Mouse (Mus musculus) left cerebral cortex, adult 11 months (tissue): ENCODE data around the gene Bik.
"Not testable (repeated sequence)": the region's sequence is repeated elsewhere in the genome, so short reads cannot be mapped to it uniquely, and the experiment has no call there.

ENCODE experiments used
- DNase-seq: peaks from one replicate; pipeline ENCODE4 v3.0.0; 2022; ENCODE audit warnings: low spot score

Gene Bik

DNA sequence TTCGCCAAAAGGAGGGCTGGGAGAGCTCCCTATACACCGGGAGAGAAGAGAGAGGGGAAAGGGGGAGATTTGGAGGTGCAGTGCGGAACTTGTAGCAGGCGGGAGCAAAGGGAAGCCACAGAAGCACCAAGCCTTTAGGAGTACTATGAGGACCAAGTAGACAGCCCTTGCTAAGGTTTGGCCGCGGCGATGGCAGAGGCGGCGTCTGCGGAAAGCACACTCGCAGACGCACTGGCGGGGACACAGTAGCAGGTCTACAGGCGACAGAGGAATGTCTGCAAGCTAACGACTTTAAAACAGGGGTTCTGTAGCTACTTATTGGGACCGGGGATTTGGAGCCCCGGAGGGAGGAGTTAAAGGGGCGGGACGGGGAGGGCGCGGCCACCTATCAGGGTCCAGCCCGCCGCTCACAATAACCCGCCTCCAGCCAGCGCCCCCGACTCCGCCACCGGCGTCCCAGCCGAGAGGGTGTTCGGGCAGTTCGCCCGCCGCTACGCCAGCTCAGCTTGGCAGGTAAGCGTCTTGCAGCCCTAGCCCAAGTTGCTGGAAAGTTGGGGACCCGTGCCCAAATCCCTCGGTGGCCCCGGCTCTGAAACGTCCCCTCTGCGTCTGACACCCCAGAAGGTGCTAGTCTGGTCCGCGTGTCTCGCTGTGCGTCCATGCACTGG, at the start of gene Bik:
TSS of gene Bik (plus strand) at position 439 of the 668 bp plus-strand sequence.
- no peak for DNase-seq

DNA sequence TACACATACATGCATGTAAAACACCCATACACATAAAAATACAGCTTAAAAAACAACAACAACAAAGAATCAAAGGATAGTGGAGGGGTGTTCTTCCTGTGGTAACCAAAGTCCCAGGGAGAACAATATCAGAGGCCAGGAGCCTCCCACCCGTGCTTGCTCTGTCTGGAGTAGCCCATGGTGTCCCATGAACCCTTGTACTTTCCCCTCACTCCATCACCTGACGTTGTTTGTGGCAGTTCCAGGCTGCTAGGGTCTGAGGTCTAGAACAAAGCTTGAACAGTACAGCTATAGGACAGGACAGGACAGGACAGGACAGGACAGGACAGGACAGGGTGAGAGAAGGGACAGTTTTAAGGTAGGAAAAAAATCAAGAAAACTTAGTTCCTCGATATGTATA, 48.6 kb upstream of the Bik start:
- DNase-seq = no peak

DNA sequence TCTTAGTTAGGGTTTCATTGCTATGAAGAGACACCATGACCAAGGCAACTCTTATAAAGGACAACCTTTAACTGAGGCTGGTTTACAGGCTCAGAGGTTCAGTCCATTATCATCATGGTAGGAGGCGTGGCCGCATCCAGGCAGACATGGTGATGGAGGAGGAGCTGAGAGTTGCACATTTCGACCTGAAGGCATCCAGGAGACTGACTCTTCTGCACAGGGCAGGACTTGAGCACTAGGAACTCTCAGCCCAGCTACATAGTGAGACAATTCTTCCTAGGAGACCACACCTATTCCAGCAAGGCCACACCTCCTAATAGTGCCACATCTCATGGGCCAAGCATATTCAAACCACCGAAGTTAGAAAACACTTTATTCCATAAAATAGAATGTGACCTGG, 46.8 kb upstream of the Bik start:
- no peak for DNase-seq

DNA sequence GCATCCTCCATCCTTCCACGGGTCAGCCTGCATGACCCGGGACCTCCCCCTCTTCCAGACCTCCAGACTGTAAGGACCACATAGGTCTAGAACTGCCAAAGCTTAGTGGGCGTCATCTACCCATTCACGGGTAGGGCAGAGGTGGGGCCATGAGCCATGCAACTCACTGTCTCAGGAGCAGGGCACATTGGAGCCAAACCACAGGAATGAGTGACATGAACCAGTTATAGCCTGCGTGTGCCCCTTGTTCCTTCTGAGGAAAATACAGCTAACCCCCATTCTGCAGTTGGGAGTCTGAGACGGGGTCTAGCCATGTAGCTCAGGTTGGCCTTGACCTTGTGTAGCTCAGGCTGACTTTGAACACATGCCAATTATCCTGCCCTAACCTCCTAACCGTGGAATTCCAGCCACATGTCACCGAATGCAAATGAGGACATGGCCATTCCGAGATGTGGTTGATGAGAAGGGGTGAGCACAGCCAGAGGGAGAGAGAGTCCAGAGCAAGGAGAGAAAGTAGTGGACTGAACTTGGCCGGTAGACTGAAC, 45.4 kb upstream of the Bik start:
- no peak for DNase-seq

DNA sequence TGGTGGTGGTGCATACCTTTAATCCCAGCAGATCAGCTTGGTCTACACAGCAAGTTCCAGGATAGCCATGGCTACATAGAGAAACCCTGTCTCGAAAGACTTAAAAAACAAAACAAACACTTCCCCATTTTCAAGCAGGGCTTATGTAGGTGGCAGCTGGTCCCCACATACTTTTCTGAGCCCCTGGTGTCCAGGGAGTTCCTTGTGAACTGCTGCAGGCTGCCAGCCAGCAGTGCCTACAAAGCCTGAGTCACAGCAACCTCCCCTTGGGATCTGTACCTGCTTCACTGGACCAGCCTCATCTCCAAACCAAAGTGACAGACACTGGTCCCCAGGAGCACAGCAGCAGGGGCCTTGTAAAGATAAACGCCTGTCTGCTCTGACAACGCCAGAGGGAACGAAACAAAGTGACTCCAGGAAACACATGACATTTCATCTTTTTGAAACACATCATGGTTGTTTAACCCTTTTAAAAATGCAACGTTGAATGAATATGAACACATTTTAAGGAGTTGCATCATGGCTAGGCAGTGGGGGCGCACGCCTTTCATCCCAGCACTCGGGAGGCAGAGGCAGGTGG, 43.9 kb upstream of the Bik start:
- no peak for DNase-seq

DNA sequence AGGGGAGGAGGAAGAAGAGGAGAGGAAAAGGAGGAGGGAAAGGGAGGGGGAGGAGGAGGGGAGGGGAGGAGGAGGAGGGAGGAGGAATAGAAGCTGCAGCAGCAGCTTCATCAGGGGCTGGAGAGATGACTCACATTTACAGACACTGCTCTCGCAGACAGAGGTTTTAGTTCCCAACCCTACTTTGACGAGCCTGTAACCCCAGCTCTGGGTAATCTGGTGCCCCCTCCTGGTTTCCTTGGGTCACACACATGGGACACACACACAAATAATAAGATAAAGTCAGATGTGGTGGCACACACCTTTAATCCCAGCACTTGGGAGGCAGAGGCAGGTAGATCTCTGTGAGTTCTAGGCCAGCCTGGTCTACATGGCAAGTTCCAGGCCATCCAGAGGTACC, 43.2 kb upstream of the Bik start:
- DNase-seq = no peak

DNA sequence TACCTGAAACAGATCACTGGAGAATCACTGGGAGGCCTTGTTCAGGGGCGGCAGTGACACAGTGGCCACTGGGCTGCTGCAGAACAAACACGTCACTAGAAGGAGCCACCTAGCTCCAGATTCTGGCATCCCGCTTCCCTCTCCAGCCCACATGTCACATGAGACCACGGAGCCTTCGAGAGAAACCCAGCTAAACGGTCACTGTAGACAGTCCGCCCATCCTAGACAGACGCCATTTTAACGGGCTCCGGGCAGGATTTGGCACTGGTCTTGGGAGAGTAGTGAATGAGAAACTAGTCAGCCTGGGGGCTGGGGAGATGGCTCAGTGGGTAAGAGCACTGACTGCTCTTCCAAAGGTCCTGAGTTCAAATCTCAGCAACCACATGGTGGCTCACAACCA, 42.4 kb upstream of the Bik start:
- no peak for DNase-seq

DNA sequence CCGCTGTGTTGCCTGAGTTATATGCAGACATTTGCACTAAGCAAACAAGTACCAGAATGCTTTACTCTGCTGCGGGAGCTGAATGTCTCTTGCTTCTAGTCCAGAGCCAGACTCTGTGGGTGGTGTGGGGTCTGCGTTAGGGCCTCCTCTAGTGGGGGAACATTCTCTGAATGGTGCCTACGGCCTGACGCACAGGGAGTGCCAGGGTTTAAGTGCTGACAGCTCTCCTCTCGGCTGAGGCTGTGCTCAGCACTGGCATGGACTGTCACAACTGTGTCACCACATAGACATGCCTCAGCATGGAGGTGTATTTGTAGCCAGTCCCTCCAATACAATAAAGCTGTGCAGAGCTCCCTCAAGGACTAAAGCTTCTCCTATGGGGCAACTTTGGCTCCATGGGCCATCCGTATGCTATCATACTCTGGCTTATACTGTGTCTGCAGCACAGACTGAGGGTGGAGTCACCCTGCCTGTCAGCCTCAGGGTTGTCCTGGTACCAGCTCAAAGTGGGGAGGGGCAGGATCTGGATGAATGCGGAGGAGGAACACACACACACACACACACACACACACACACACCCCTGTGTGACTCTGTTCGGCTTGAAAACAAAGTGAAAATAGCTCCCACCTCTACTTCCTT, 39.1 kb upstream of the Bik start:
- DNase-seq = no peak

DNA sequence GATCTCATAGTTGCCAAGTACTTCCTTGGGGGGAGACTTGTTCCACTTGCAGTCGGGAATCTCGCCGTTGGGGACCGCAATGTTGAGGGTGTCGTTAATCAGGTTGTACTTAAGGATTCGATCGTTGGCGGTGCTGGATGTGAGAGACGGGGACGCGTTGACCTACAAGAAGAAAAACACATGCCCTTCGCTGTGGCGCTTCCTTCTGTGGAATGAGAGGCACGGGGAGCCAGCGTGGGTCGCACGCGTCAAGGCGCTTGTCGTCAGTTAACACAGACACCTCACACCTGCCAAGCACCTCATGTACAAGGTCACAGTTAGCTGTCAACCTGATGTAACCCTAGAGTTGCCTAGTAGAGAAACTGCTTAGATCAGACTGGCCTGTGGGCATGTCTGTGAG, 37.2 kb upstream of the Bik start:
- no peak for DNase-seq

DNA sequence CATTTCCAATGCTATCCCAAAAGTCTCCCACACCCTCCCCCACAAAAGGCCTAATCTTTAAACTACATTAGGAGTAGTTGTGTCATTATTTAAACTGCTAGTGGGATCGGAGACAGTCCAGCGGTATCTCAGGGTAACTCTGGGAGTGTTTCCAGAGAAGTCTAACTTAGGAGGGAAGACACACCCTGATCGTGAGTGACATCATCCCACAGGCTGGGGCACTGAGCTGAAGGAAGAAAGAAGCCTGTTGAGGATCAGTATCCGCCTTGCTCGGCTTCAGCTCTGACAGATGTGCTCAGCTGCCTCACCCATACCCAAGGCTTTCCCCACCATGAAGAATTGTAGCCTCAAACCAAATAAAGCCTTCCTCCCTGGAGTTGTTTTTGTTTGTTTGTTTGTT, 34.8 kb upstream of the Bik start:
- no peak for DNase-seq

DNA sequence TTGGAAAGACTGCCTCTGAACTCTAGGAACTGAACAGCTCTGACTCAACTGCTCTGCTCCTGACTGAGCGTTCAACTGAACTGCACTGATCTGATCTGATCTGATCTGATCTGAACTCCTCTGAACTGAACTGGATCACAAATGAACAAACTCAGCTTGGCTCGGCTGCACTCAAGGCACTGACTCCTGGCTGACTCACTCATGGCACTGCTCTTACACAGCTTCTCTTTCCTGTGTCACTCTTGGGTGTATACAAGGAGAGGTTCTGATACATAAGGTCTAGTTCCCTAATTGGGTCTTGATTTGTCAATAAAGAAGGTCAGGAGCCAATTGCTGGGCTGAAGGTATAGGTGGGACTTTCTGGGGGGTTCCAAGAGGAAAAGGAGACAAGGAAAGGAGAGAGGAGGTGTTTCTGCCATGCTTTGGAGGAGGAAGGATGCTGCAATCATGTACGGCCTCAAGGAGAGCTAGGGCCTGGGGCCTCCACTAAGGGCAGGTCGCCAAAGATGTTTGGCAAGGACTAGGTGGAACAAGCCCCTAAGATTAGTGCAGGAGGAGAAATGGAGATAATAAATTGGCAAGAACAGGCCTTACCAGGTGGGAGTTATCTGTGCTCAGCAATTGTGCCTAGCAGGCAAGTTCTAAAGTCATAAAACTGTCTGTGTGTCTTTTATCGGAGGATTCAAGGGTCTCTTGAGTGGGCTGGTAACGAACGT, 32.6 kb upstream of the Bik start:
- no peak for DNase-seq

DNA sequence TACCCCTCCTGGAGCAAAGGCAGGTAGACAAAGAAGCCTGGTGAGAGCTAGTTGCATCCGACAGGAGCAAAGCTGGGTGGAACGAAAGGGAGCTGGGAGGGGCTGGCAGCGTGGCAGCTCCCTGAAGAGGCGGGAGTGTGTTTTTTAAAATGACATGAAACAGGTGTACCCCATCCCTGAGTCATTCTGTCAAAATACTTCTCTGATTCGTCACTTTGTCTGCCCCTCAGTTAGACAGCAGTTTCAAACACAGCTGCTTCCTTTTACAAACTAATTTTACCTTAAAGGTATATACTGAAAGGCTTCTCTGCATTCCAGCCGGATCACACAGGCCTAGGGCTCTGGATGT, 32.1 kb upstream of the Bik start:
- DNase-seq = no peak

DNA sequence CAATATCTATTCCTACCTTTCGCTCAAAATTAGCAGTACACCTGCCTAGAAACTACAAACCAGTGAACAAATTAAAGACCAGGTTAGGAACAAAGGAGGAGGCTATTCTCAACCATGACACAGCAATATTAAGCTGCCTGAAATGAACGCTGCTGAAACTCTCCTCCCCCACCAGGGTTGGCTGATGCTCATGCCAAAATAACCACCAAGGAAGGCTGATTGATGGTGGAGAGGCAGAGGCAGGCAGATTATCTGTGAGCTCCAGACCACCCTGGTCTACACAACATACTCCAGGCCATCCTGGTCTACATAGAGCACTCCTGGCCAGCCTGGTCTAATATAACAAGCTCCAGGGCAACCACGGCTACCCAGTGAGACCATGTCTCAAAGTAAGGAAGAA, 31.5 kb upstream of the Bik start:
- DNase-seq = no peak

DNA sequence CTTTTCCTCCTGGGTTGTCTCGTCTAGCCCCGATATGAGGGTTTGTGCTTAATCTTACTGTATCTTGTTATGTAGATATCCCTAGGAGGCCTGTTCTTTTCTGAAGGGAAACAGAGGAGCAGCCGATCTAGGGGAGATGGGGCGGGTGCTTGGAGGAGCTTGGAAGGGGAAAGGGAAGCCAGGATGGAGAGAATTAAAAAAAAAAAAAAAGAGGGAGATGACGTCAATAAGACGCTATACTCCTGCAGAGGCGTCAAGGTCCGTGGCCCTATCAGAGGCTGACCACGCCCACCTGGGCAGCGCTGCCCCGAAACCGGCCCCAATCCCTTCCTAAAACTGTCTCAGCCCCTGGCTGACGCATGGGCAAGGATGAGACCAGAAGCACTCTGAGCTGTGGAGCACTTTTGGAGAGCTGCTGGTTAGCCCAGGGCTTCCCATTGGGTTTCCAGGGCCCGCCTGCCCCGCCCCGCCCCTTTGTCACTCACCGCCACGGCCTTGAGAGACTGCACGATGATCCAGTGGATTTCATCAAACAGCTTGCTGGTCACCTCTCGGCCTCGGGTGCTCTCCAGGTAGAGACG, 30.8 kb upstream of the Bik start:
- no peak for DNase-seq

DNA sequence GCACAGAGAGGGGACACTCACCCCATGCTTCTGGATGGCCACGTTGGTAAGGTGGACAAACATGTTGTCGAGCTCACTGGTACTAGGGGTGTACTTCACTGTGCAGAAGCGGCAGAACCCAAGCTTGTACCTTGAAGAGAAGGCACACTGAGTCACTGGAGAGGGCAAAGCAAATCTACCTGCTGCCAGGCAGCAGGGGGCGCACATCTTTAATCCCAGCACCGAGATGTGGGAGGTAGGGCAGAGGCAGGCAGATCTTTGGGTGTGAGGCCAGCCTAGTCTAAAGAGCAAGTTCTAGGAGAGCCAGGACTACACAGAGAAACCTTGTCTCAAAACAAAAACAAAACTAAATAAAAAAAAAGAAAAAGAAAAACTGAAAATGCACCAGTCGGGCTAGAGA, 29.4 kb upstream of the Bik start:
- DNase-seq = no peak

DNA sequence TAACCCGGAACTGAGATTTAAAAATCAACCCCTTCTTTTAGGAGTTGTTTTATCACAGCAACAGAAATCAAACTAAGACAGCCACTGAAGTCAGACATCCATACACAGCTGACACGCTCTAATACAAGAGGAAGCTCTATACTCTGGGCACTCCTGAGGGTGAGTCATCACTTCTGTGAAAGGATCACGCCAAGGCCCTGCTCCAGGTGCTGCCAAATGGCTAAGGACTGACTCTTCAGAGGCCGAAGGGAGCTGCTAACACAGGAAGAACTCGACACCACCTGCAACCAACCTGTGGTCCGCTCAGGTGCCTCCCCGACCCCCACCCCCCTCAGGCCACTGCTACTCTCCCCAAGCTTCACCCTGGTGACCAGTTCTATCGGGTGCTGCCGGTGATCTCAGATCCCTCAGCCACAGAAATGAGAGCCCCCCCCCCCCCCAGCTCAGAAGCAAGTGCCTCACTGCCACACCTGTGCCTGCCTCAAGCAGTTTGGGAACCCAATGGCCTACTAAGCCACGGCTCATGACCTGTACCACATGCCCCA, 27.4 kb upstream of the Bik start:
- no peak for DNase-seq

DNA sequence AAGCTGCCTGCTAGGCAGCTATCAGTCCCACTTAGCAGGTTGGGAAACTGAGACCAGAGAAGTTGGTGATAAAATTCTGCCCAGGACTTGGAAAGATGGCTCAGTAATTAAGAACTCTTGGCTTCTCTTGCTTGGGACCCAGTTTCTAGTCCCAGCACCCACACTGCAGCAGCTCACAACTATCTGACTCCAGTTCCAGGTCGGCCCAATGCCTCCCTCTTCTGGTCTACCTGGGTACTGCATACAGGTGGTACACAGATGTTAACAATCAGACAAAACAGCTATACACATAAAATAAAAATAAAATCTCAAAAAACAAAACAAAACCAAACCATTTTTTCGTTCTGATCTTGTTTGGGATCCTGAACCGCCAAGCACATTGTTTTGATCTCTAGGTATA, 26.3 kb upstream of the Bik start:
- no peak for DNase-seq

DNA sequence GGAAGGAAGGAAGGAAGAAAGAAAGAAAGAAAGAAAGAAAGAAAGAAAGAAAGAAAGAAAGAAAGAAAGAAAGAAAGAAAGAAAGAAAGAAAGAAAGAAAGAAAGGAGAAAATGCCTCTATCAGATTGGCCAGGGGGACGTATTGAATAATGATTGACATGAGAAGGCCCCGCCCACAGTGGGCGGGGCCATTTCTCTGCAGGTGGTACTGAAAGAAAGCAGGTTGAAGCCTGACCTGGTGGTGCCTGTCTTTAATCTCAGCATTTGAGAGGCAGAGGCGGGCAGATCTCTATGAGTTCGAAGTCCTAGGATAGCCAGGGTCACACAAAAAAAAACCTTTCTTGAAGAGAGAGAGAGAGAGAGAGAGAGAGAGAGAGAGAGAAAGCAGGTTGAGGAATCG, 25.2 kb upstream of the Bik start:
- not testable (repeated sequence) for DNase-seq

DNA sequence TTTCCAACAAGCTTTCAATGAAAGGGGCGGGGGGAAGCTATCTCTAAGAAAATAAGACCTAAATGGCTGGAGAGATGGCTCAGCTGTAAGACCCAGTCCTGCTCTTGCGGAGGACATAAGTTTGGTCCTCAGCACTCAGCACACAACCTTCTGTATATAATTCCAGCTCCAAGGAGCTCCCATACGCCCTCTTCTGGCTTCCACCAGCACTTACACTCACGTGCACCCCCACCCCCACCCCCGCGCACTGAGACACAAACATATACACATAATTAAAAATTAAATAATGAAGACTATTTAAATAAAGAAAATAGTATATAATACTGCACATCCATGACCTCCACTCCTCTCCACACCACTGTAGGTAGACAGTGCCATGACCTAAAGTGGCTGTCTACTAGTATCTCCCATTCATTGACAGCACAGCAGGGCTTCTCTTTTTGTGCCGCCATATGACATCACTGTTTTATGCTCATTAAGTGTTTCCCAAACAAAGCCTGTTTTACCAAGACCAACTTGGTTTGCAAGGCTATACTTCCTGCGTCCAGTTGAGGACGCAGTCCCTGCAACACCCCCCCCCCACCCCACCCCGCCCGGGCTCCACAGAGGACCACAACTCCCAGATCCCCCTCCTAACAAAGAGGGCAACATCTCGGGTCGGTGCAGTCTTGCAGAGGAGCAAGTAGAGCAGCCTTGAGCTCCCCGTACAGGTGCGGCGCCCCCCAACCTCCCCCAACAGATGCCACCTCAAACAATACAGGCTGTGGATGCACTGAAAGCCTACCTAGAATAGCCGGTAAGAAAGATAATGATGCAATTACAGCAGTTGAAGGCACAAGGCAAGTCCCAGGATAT, 16.5 kb upstream of the Bik start:
- DNase-seq = no peak

DNA sequence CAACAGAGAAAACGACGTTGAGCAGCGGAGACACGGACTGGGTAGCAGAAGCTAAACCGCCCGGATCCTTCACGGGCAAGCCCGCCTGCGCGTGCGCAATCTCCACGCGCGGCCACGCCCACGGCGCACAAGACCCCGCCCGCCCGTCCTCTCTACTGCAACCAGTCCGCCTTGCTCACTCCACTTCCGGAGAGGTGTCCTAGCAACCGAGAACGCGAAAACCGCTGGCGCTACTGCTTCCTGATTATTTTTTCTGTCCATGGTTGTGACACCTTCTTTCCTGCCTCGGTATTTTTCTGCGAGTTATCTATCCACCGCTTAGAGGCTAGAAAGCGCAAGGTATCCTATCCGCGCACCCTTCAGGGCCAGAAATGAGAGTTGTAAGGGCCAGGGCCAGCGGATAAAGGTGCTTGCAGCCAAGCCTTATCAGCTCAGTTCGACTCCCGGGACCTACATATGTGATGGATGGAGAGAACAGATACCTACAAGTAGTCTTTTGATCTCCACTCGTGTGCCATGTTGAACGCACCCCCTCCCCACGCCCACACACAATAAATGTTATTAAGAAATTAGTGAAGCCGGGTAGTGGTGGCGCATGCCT, 15.8 kb upstream of the Bik start, which contains the start of gene Ttll1:
TSS of gene Ttll1 (minus strand) at position 89 of the 601 bp plus-strand sequence.
- DNase-seq = peak; percentile 91
